Comparison of ENCODE assay signal across 32 mouse cellular contexts in genomic region chr14:115546516-115547282, GRCm38 (mm10).
DNase-seq lines count a peak whose midpoint lies in the region; ATAC-seq and TF ChIP-seq lines count a peak whose summit lies in the region.
"Had no signal": no experiment of that assay in that cellular context is flagged by ENCODE, and none has a peak within 500 bp of the region (broad histone marks: within the 10 kb centered on the region; RNA-seq: fewer than 3 reads in every experiment).

No protein-coding gene starts in this region.

- DNase-seq in cerebellum, postnatal 14 days: peak; percentile 39 to 65
- DNase-seq in cerebellum, adult 11 months: no peak
- peak; percentile 37 for DNase-seq in hindbrain, postnatal 0 days (ENCODE audit: low spot score)
- DNase-seq in hindbrain, embryonic 11.5 days (ENCODE audit: low spot score): no peak
- DNase-seq in midbrain, embryonic 14.5 days: peak; percentile 8
- no peak for DNase-seq in midbrain, embryonic 10.5 days (ENCODE audit: low spot score)
- DNase-seq in limb, embryonic 14.5 days (ENCODE audit: low spot score): peak; percentile 3
- DNase-seq: adrenal gland, postnatal 14 days; cerebellum, adult 18-20 months; cerebellum, postnatal 36 days; gastrocnemius, adult 2 months; gastrocnemius, postnatal 36 days; heart, adult 18-20 months; heart, postnatal 36 days; kidney, adult 9 months; kidney, postnatal 10 days; layer of hippocampus, adult 9-11 months; liver; lung, adult 2 months; lung, postnatal 14 days; thymus, adult 2 months; thymus, postnatal 4 days had no signal

- no peaks in the 10 kb centered on the region for H3K36me3 ChIP-seq in hindbrain, postnatal 0 days (ENCODE audit: insufficient read depth, low read length)
- H3K36me3 ChIP-seq in hindbrain, embryonic 11.5 days (ENCODE audit: control insufficient read depth, insufficient read depth, low read length): no peaks in the 10 kb centered on the region
- no peaks in the 10 kb centered on the region for H3K36me3 ChIP-seq in midbrain, embryonic 14.5 days (ENCODE audit: control insufficient read depth, insufficient read depth, low read length)
- H3K36me3 ChIP-seq in midbrain, embryonic 10.5 days: no peaks in the 10 kb centered on the region
- H3K36me3 ChIP-seq in limb, embryonic 14.5 days (ENCODE audit: control insufficient read depth, insufficient read depth, low read length): no peaks in the 10 kb centered on the region
- H3K36me3 ChIP-seq: embryonic facial prominence, embryonic 12.5 days; G1E; hindbrain, embryonic 13.5 days; midbrain, embryonic 12.5 days; neural tube, embryonic 12.5 days had no signal

- H3K4me1 ChIP-seq in hindbrain, postnatal 0 days (ENCODE audit: insufficient read depth, low read length): no peaks in the 10 kb centered on the region
- H3K4me1 ChIP-seq in hindbrain, embryonic 11.5 days (replicated peaks; ENCODE audit: control insufficient read depth, insufficient read depth, low read length): no peaks in the 10 kb centered on the region
- H3K4me1 ChIP-seq in midbrain, embryonic 14.5 days (ENCODE audit: control insufficient read depth, insufficient read depth, low read length): no peaks in the 10 kb centered on the region
- H3K4me1 ChIP-seq in midbrain, embryonic 10.5 days: no peaks in the 10 kb centered on the region
- no peaks in the 10 kb centered on the region for H3K4me1 ChIP-seq in limb, embryonic 14.5 days (ENCODE audit: control insufficient read depth, insufficient read depth, low read length)
- H3K4me1 ChIP-seq: embryonic facial prominence, embryonic 12.5 days; forebrain, embryonic 13.5 days; hindbrain, embryonic 13.5 days; midbrain, embryonic 12.5 days; neural tube, embryonic 12.5 days had no signal

- H3K9me3 ChIP-seq in hindbrain, postnatal 0 days (ENCODE audit: low read length): no peaks in the 10 kb centered on the region
- H3K9me3 ChIP-seq in hindbrain, embryonic 11.5 days (ENCODE audit: control insufficient read depth, low read length): no peaks in the 10 kb centered on the region
- no peaks in the 10 kb centered on the region for H3K9me3 ChIP-seq in midbrain, embryonic 14.5 days (ENCODE audit: control insufficient read depth, low read length)
- H3K9me3 ChIP-seq in midbrain, embryonic 10.5 days (replicated peaks): no peaks in the 10 kb centered on the region
- no peaks in the 10 kb centered on the region for H3K9me3 ChIP-seq in limb, embryonic 14.5 days (ENCODE audit: control insufficient read depth, low read length)
- H3K9me3 ChIP-seq: embryonic facial prominence, embryonic 12.5 days; forebrain, embryonic 13.5 days; hindbrain, embryonic 13.5 days; midbrain, embryonic 12.5 days; neural tube, embryonic 12.5 days had no signal

- no peak for ATAC-seq in hindbrain, postnatal 0 days
- no peak for ATAC-seq in hindbrain, embryonic 11.5 days (ENCODE audit: low FRiP score)
- no peak for ATAC-seq in midbrain, embryonic 14.5 days (ENCODE audit: low FRiP score, low TSS enrichment)
- ATAC-seq in limb, embryonic 14.5 days (ENCODE audit: low FRiP score, low read depth): no peak
- ATAC-seq: forebrain, embryonic 13.5 days; intestine, postnatal 0 days; Patski had no signal

- H3K4me3 ChIP-seq in hindbrain, postnatal 0 days (ENCODE audit: low read length): no peak overlapping the region
- H3K4me3 ChIP-seq in hindbrain, embryonic 11.5 days (ENCODE audit: low read depth, low read length): no peak overlapping the region
- H3K4me3 ChIP-seq in midbrain, embryonic 14.5 days (replicated peaks; ENCODE audit: low read depth, low read length): no peak overlapping the region
- H3K4me3 ChIP-seq in midbrain, embryonic 10.5 days: no peak overlapping the region
- H3K4me3 ChIP-seq in limb, embryonic 14.5 days (replicated peaks; ENCODE audit: low read length): no peak overlapping the region
- H3K4me3 ChIP-seq: embryonic facial prominence, embryonic 12.5 days; forebrain, embryonic 13.5 days; gastrocnemius, adult 2 months; hindbrain, embryonic 13.5 days; midbrain, embryonic 12.5 days; neural tube, embryonic 12.5 days had no signal

- H3K27ac ChIP-seq in hindbrain, postnatal 0 days: no peak overlapping the region
- H3K27ac ChIP-seq in hindbrain, embryonic 11.5 days (ENCODE audit: low read depth, low read length): no peak overlapping the region
- H3K27ac ChIP-seq in midbrain, embryonic 14.5 days (replicated peaks; ENCODE audit: low read depth, low read length): no peak overlapping the region
- H3K27ac ChIP-seq in midbrain, embryonic 10.5 days (replicated peaks): no peak overlapping the region
- H3K27ac ChIP-seq in limb, embryonic 14.5 days (replicated peaks; ENCODE audit: low read depth, low read length): no peak overlapping the region
- H3K27ac ChIP-seq: embryonic facial prominence, embryonic 12.5 days; forebrain, embryonic 13.5 days; gastrocnemius, adult 2 months; hindbrain, embryonic 13.5 days; liver, embryonic 14.5 days; midbrain, embryonic 12.5 days; neural tube, embryonic 12.5 days had no signal

- no peaks in the 10 kb centered on the region for H3K27me3 ChIP-seq in hindbrain, postnatal 0 days (ENCODE audit: insufficient read depth, low read length)
- H3K27me3 ChIP-seq in hindbrain, embryonic 11.5 days (ENCODE audit: control insufficient read depth, insufficient read depth, low read length): no peaks in the 10 kb centered on the region
- H3K27me3 ChIP-seq in midbrain, embryonic 14.5 days (ENCODE audit: control insufficient read depth, insufficient read depth, low read length): no peaks in the 10 kb centered on the region
- H3K27me3 ChIP-seq in midbrain, embryonic 10.5 days (ENCODE audit: low read depth, poor library complexity, severe bottlenecking): no peaks in the 10 kb centered on the region
- H3K27me3 ChIP-seq in limb, embryonic 14.5 days (ENCODE audit: control insufficient read depth, insufficient read depth, low read length): no peaks in the 10 kb centered on the region
- H3K27me3 ChIP-seq: embryonic facial prominence, embryonic 12.5 days; forebrain, embryonic 13.5 days; hindbrain, embryonic 13.5 days; midbrain, embryonic 12.5 days; neural tube, embryonic 12.5 days; Patski had no signal

- 66% methylated on average over 4 of the region's 4 CpGs for WGBS in hindbrain, postnatal 0 days
- WGBS in hindbrain, embryonic 11.5 days: 82% methylated on average over 4 of the region's 4 CpGs
- 82% methylated on average over 4 of the region's 4 CpGs for WGBS in midbrain, embryonic 14.5 days
- WGBS in midbrain, embryonic 10.5 days: 88% methylated on average over 4 of the region's 4 CpGs
- WGBS in limb, embryonic 14.5 days: 75% methylated on average over 4 of the region's 4 CpGs

- H3K4me2 ChIP-seq in hindbrain, postnatal 0 days (ENCODE audit: low read depth, low read length): no peak overlapping the region
- no peak overlapping the region for H3K4me2 ChIP-seq in hindbrain, embryonic 11.5 days (replicated peaks; ENCODE audit: low read depth, low read length)
- H3K4me2 ChIP-seq in midbrain, embryonic 14.5 days (ENCODE audit: low read length): no peak overlapping the region
- H3K4me2 ChIP-seq in limb, embryonic 14.5 days (replicated peaks; ENCODE audit: low read depth, low read length, severe bottlenecking): no peak overlapping the region
- H3K4me2 ChIP-seq: embryonic facial prominence, embryonic 12.5 days; forebrain, embryonic 13.5 days; heart, embryonic 11.5 days; hindbrain, embryonic 13.5 days; midbrain, embryonic 12.5 days; neural tube, embryonic 12.5 days had no signal

- H3K9ac ChIP-seq in hindbrain, postnatal 0 days (replicated peaks; ENCODE audit: low read length): no peak overlapping the region
- H3K9ac ChIP-seq in hindbrain, embryonic 11.5 days (ENCODE audit: low read depth, low read length): no peak overlapping the region
- H3K9ac ChIP-seq in midbrain, embryonic 14.5 days (replicated peaks; ENCODE audit: low read length): no peak overlapping the region
- H3K9ac ChIP-seq in limb, embryonic 14.5 days (ENCODE audit: low read depth, low read length, severe bottlenecking): no peak overlapping the region
- H3K9ac ChIP-seq: embryonic facial prominence, embryonic 12.5 days; forebrain, embryonic 13.5 days; hindbrain, embryonic 13.5 days; liver, embryonic 14.5 days; midbrain, embryonic 12.5 days; neural tube, embryonic 12.5 days had no signal

- no peak for TF ChIP-seq POLR2A in limb, embryonic 14.5 days (IDR thresholded peaks at IDR 0.05; ENCODE audit: borderline replicate concordance, extremely low read depth, insufficient read depth, insufficient read length)

- TF ChIP-seq CTCF in hindbrain, postnatal 0 days (IDR thresholded peaks at IDR 0.05; ENCODE audit: low read depth): no peak

Comparison
In these comparisons a context has a peak if more than half of its experiments do, and no peak if none do; other contexts are left out.
1. DNase-seq: peak in cerebellum, postnatal 14 days (2 of 2), hindbrain, postnatal 0 days (single experiment), midbrain, embryonic 14.5 days (single experiment) and limb, embryonic 14.5 days (single experiment); none in cerebellum, adult 11 months (single experiment), hindbrain, embryonic 11.5 days (single experiment) and midbrain, embryonic 10.5 days (single experiment).